Mouse (Mus musculus): ENCODE measurements at regions not wholly inside any gene's neighbourhood (a gene's known extent, or its start where the extent isn't known, plus 50 kb on each side); places are given as distances from the start of the nearest gene placed in this dataset.

- no peak overlapping the region for H3K4me2 ChIP-seq
- 80% methylated on average over 5 of the region's 5 CpGs for WGBS
- no peaks in the 10 kb centered on the region for H3K36me3 ChIP-seq
- no peaks in the 10 kb centered on the region for H3K9me3 ChIP-seq
- no peak overlapping the region for H3K4me3 ChIP-seq
- H3K9ac ChIP-seq, result no peak overlapping the region
- H3K27ac ChIP-seq (replicated peaks), result no peak overlapping the region
- ATAC-seq (ENCODE audit: low read depth), result no peak
- H3K4me1 ChIP-seq (replicated peaks), result peaks cover 11% of the 10 kb centered on the region
- H3K27me3 ChIP-seq, result no peaks in the 10 kb centered on the region
Observed at GRCm38 (mm10) chr6:53765302-53765701, 55.3 kb downstream of the Tril start.

- ATAC-seq (ENCODE audit: low read depth), result no peak
- H3K4me1 ChIP-seq (replicated peaks), result peaks cover 25% of the 10 kb centered on the region
- no peak overlapping the region for H3K4me3 ChIP-seq
- no peaks in the 10 kb centered on the region for H3K27me3 ChIP-seq
- no peaks in the 10 kb centered on the region for H3K36me3 ChIP-seq
- H3K9me3 ChIP-seq, result no peaks in the 10 kb centered on the region
- 83% methylated on average over 9 of the region's 9 CpGs for WGBS
- no peak overlapping the region for H3K9ac ChIP-seq
- H3K4me2 ChIP-seq, result no peak overlapping the region
- no peak overlapping the region for H3K27ac ChIP-seq (replicated peaks)
Observed at GRCm38 (mm10) chr6:53762586-53762985, 58.0 kb downstream of the Tril start.

- no peak overlapping the region for H3K9ac ChIP-seq
- peaks cover 25% of the 10 kb centered on the region for H3K4me1 ChIP-seq (replicated peaks)
- H3K36me3 ChIP-seq, result no peaks in the 10 kb centered on the region
- H3K4me2 ChIP-seq, result no peak overlapping the region
- 0 out of 2 replicates have a peak overlapping the region, but pooled peaks have one; percentile 28 for H3K27ac ChIP-seq (replicated peaks)
- no peaks in the 10 kb centered on the region for H3K9me3 ChIP-seq
- H3K27me3 ChIP-seq, result no peaks in the 10 kb centered on the region
- peak; percentile 36; the same call in 1 of the 2 replicates for ATAC-seq (ENCODE audit: low read depth)
- no peak overlapping the region for H3K4me3 ChIP-seq
- 6% methylated on average over 6 of the region's 6 CpGs for WGBS
Observed at GRCm38 (mm10) chr6:53760651-53761058, 60.0 kb downstream of the Tril start.

GRCm38 (mm10) chr6:53759686-53760306, 60.8 kb downstream of the Tril start:
- 20% methylated on average over 3 of the region's 3 CpGs for WGBS
- Histone ChIP-seq H3K9ac (no peak overlapping the region), H3K36me3 (no peaks in the 10 kb centered on the region), H3K9me3 (no peaks in the 10 kb centered on the region), H3K27me3 (no peaks in the 10 kb centered on the region), H3K27ac (replicated peaks) (0 out of 2 replicates have a peak overlapping the region, but pooled peaks have one; percentile 4), H3K4me1 (replicated peaks) (peaks cover 25% of the 10 kb centered on the region), H3K4me3 (no peak overlapping the region), H3K4me2 (no peak overlapping the region)
- ATAC-seq (ENCODE audit: low read depth), result 0 out of 2 replicates have a peak, but pooled peaks have one; percentile 36

GRCm38 (mm10) chr6:53754366-53754765, 66.3 kb downstream of the Tril start:
- Histone ChIP-seq H3K9me3 (no peaks in the 10 kb centered on the region), H3K4me2 (no peak overlapping the region), H3K27me3 (no peaks in the 10 kb centered on the region), H3K4me1 (replicated peaks) (peaks cover 4% of the 10 kb centered on the region; the same call in 1 of the 2 replicates), H3K36me3 (no peaks in the 10 kb centered on the region), H3K9ac (no peak overlapping the region), H3K4me3 (no peak overlapping the region), H3K27ac (replicated peaks) (no peak overlapping the region)
- ATAC-seq (ENCODE audit: low read depth), result no peak
- WGBS, result 85% methylated on average over 3 of the region's 3 CpGs

- H3K9me3 ChIP-seq, result no peaks in the 10 kb centered on the region
- no peaks in the 10 kb centered on the region for H3K27me3 ChIP-seq
- no peak overlapping the region for H3K4me2 ChIP-seq
- H3K9ac ChIP-seq, result no peak overlapping the region
- no peak overlapping the region for H3K4me3 ChIP-seq
- H3K27ac ChIP-seq (replicated peaks), result no peak overlapping the region
- no peaks in the 10 kb centered on the region for H3K36me3 ChIP-seq
- 91% methylated on average over 6 of the region's 6 CpGs for WGBS
- H3K4me1 ChIP-seq (replicated peaks), result no peaks in the 10 kb centered on the region
- ATAC-seq (ENCODE audit: low read depth), result no peak
Observed at GRCm38 (mm10) chr6:53750539-53750938, 70.1 kb downstream of the Tril start.
